Mouse (Mus musculus): ENCODE results near the gene Olfr26. TPM values are rescaled to one million over a fixed set of nuclear protein-coding genes. Genes with fewer than 3 reads are reported as not detected.
"Not testable (repeated sequence)": the region's sequence is repeated elsewhere in the genome, so short reads cannot be mapped to it uniquely, and the experiment has no call there.

Olfr26 gene
- not detected in 2 replicates for polyA plus RNA-seq (2015; fragmentation: Nextera tagmentation; extraction: Ambion mirVana)

- no peak within 1 kb of the TSS for H3K4me2 ChIP-seq (replicated peaks)
- no peaks in the 10 kb centered on the region for H3K9me3 ChIP-seq (replicated peaks)
- ATAC-seq (ENCODE audit: insufficient number of reproducible peaks, low FRiP score, low TSS enrichment, low read depth): no peak
- H3K27me3 ChIP-seq: no peaks in the 10 kb centered on the region
- H3K4me3 ChIP-seq (replicated peaks): no peak within 1 kb of the TSS
- H3K9ac ChIP-seq: no peak within 1 kb of the TSS
- H3K27ac ChIP-seq (replicated peaks): no peak within 1 kb of the TSS
- H3K4me1 ChIP-seq: no peaks in the 10 kb centered on the region
- no peaks in the 10 kb centered on the region for H3K36me3 ChIP-seq
Measured at GRCm38 (mm10) chr9:38854760-38855159, at the start of gene Olfr26. TSS of gene Olfr26 (plus strand) at chr9:38855060.

GRCm38 (mm10) chr9:38805696-38806095 is 49.2 kb upstream of the Olfr26 start:
- Histone ChIP-seq H3K9me3 (replicated peaks) (no peaks in the 10 kb centered on the region), H3K36me3 (no peaks in the 10 kb centered on the region), H3K9ac (no peak overlapping the region), H3K4me1 (no peaks in the 10 kb centered on the region), H3K27me3 (no peaks in the 10 kb centered on the region), H3K4me3 (replicated peaks) (no peak overlapping the region), H3K4me2 (replicated peaks) (no peak overlapping the region), H3K27ac (replicated peaks) (no peak overlapping the region)
- no peak for ATAC-seq (ENCODE audit: insufficient number of reproducible peaks, low FRiP score, low TSS enrichment, low read depth)

DNA sequence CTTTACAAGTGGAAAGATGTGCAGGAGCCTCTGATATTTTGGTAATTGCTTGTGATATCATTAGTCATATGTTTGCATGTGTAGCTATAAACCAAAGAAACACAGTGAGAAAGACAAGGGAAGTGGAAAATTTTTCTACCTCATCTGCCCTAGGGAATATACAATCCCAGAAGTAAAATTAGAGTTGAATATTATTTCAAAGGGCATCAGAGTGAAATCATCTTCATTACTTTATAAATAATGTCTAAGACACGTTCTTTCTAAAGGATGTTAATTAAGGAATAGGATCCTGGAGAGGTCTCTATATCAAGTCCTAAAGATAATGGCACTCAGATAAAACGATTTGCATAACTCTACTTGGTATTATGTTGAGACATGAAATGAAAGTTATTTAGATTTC is 40.5 kb upstream of the Olfr26 start, which contains the start of gene Olfr922:
TSS of gene Olfr922 (plus strand) at position 301 of the 400 bp plus-strand sequence.
- WGBS: 59% methylated on average over 2 of the region's 2 CpGs
- no peak for ATAC-seq (ENCODE audit: insufficient number of reproducible peaks, low FRiP score, low TSS enrichment, low read depth)

GRCm38 (mm10) chr9:38815458-38815986 is 39.3 kb upstream of the Olfr26 start:
- no peak overlapping the region for H3K4me3 ChIP-seq (replicated peaks)
- 96% methylated on average over 1 of the region's 1 CpGs for WGBS
- H3K27me3 ChIP-seq: no peaks in the 10 kb centered on the region
- no peaks in the 10 kb centered on the region for H3K4me1 ChIP-seq
- H3K36me3 ChIP-seq: no peaks in the 10 kb centered on the region
- ATAC-seq (ENCODE audit: insufficient number of reproducible peaks, low FRiP score, low TSS enrichment, low read depth): no peak
- no peak overlapping the region for H3K27ac ChIP-seq (replicated peaks)
- H3K4me2 ChIP-seq (replicated peaks): no peak overlapping the region
- no peak overlapping the region for H3K9ac ChIP-seq
- H3K9me3 ChIP-seq (replicated peaks): no peaks in the 10 kb centered on the region

More for the DNA sequence above, 40.5 kb upstream of the Olfr26 start, which contains the start of gene Olfr922:
- Histone ChIP-seq H3K27ac (replicated peaks) (no peak within 1 kb of the TSS), H3K36me3 (no peaks in the 10 kb centered on the region), H3K4me3 (replicated peaks) (no peak within 1 kb of the TSS), H3K9me3 (replicated peaks) (no peaks in the 10 kb centered on the region), H3K4me2 (replicated peaks) (no peak within 1 kb of the TSS), H3K9ac (no peak within 1 kb of the TSS), H3K4me1 (no peaks in the 10 kb centered on the region), H3K27me3 (no peaks in the 10 kb centered on the region)

DNA sequence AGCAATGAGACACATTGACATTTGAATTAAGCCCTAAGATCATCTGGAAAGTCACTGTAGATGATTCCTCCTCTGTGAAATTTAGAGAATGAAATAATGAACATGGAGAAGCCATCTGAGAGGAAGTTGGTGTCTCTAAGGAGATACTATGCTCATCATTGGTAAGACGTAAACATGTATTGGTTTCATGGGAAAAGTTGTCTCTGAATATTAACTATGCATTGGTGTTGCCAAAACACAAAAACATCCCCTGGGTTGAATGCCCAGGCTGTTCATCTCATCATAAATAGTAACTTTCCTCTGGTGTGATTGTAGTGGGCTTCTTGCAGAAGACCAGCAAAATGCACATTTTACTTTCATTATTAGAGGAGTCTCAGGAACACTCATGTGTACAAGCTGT is 28.6 kb upstream of the Olfr26 start, which contains the start of gene Olfr923:
TSS of gene Olfr923 (plus strand) at position 301 of the 400 bp plus-strand sequence.
- Histone ChIP-seq H3K36me3 (no peaks in the 10 kb centered on the region), H3K27ac (replicated peaks) (no peak within 1 kb of the TSS), H3K9me3 (replicated peaks) (no peaks in the 10 kb centered on the region), H3K4me1 (no peaks in the 10 kb centered on the region), H3K4me2 (replicated peaks) (no peak within 1 kb of the TSS), H3K4me3 (replicated peaks) (no peak within 1 kb of the TSS), H3K27me3 (no peaks in the 10 kb centered on the region), H3K9ac (no peak within 1 kb of the TSS)
- no peak for ATAC-seq (ENCODE audit: insufficient number of reproducible peaks, low FRiP score, low TSS enrichment, low read depth)
- 84% methylated on average over 1 of the region's 1 CpGs for WGBS

DNA sequence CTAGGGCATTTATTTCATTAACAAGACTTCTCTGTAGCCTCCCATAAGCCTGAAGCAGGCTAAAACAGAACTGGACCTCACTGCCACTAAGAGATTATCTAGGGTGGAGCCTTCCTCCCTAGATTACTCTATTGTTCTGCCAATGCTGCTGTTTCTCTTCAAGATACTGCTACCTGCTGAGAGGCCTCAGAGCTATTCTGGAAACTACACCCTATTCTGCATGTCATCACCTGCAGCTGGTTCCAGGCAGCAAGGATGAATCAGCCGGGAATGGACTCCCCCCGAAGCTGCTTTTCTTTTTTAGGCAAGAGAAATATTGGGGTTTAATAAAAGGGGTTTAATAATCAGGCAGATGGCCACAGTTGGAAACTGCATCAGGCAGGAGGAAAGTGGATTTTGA is 21.8 kb upstream of the Olfr26 start:
- H3K4me2 ChIP-seq (replicated peaks): no peak overlapping the region
- H3K27me3 ChIP-seq: no peaks in the 10 kb centered on the region
- no peaks in the 10 kb centered on the region for H3K4me1 ChIP-seq
- 66% methylated on average over 2 of the region's 2 CpGs for WGBS
- H3K9me3 ChIP-seq (replicated peaks): no peaks in the 10 kb centered on the region
- no peak overlapping the region for H3K9ac ChIP-seq
- H3K27ac ChIP-seq (replicated peaks): no peak overlapping the region
- no peak for ATAC-seq (ENCODE audit: insufficient number of reproducible peaks, low FRiP score, low TSS enrichment, low read depth)
- no peak overlapping the region for H3K4me3 ChIP-seq (replicated peaks)
- H3K36me3 ChIP-seq: no peaks in the 10 kb centered on the region

DNA sequence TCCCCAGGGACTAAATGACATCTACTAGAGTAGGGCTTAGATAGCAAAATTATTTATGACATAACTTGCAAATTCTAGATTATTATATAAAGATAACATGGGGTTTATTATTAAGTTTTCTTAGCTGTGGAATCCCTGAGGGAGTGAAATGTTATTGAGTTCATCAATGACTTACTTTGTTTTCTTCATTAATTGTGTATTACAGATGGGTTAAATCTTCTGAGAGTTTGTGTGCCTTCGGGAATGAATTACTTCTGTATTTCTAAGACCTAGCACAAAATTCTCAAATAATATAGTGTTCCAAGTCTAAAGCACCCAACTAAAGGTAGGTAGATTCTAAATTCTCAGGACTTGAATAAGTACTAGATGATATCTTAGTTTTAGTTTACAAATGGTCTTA is 10.7 kb upstream of the Olfr26 start, which contains the start of gene Olfr924:
TSS of gene Olfr924 (plus strand) at position 301 of the 400 bp plus-strand sequence.
- H3K27ac ChIP-seq (replicated peaks): no peak within 1 kb of the TSS
- WGBS: 81% methylated on average over 1 of the region's 1 CpGs
- H3K4me3 ChIP-seq (replicated peaks): no peak within 1 kb of the TSS
- H3K27me3 ChIP-seq: no peaks in the 10 kb centered on the region
- H3K9ac ChIP-seq: no peak within 1 kb of the TSS
- no peak within 1 kb of the TSS for H3K4me2 ChIP-seq (replicated peaks)
- no peaks in the 10 kb centered on the region for H3K4me1 ChIP-seq
- H3K36me3 ChIP-seq: no peaks in the 10 kb centered on the region
- ATAC-seq (ENCODE audit: insufficient number of reproducible peaks, low FRiP score, low TSS enrichment, low read depth): no peak
- H3K9me3 ChIP-seq (replicated peaks): no peaks in the 10 kb centered on the region

GRCm38 (mm10) chr9:38874880-38875279 is 20.0 kb downstream of the Olfr26 start:
- H3K27me3 ChIP-seq; ATAC-seq (ENCODE audit: insufficient number of reproducible peaks, low FRiP score, low TSS enrichment, low read depth); H3K9me3 ChIP-seq (replicated peaks); H3K4me1 ChIP-seq; H3K36me3 ChIP-seq; H3K9ac ChIP-seq; H3K4me2 ChIP-seq (replicated peaks); H3K27ac ChIP-seq (replicated peaks); H3K4me3 ChIP-seq (replicated peaks): not testable (repeated sequence)
- WGBS: 60% methylated on average over 2 of the region's 2 CpGs

DNA sequence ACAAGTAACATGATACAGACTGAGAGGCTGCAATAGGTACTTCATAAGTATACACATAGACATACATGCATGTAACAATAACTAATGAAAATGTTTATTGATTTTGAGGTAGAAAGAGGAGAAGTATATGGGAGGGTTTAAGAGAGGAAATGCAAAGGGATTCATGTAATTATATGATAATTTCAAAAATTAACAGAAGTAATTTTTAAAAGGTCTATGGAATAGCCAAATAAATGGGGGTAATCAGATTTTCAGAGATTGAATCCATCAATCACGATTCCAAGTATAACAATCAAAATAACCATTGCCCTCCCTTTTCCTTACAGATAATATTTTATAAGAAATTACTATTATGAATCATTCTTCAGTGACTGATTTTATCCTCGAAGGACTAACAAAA is 22.0 kb downstream of the Olfr26 start, which contains the start of gene Olfr926:
TSS of gene Olfr926 (plus strand) at position 301 of the 400 bp plus-strand sequence.
- H3K9me3 ChIP-seq (replicated peaks): no peaks in the 10 kb centered on the region
- H3K36me3 ChIP-seq: no peaks in the 10 kb centered on the region
- 73% methylated on average over 2 of the region's 2 CpGs for WGBS
- no peaks in the 10 kb centered on the region for H3K27me3 ChIP-seq
- no peak within 1 kb of the TSS for H3K27ac ChIP-seq (replicated peaks)
- ATAC-seq (ENCODE audit: insufficient number of reproducible peaks, low FRiP score, low TSS enrichment, low read depth): no peak
- no peak within 1 kb of the TSS for H3K9ac ChIP-seq
- H3K4me1 ChIP-seq: no peaks in the 10 kb centered on the region
- no peak within 1 kb of the TSS for H3K4me3 ChIP-seq (replicated peaks)
- H3K4me2 ChIP-seq (replicated peaks): no peak within 1 kb of the TSS

Other genes starting within 250 kb of the Olfr26 start
- not detected in 2 replicates for gene Olfr914, start 250.0 kb upstream of the Olfr26 start, polyA plus RNA-seq (2015; fragmentation: Nextera tagmentation; extraction: Ambion mirVana)
- gene Olfr916, start 195.2 kb upstream of the Olfr26 start, polyA plus RNA-seq (2015; fragmentation: Nextera tagmentation; extraction: Ambion mirVana): not detected in 2 replicates
- not detected in 2 replicates for gene Olfr917, start 189.2 kb upstream of the Olfr26 start, polyA plus RNA-seq (2015; fragmentation: Nextera tagmentation; extraction: Ambion mirVana)
- gene Olfr918, start 180.5 kb upstream of the Olfr26 start, polyA plus RNA-seq (2015; fragmentation: Nextera tagmentation; extraction: Ambion mirVana): 0.05 TPM in 1 of 2 replicates, not detected in the other
- gene Olfr919, start 151.4 kb upstream of the Olfr26 start, polyA plus RNA-seq (2015; fragmentation: Nextera tagmentation; extraction: Ambion mirVana): not detected in 2 replicates
- 28.9 and 30.4 TPM in 2 replicates for gene Vwa5a, start 136.8 kb upstream of the Olfr26 start, polyA plus RNA-seq (2015; fragmentation: Nextera tagmentation; extraction: Ambion mirVana)
- gene Olfr920, start 102.8 kb upstream of the Olfr26 start, polyA plus RNA-seq (2015; fragmentation: Nextera tagmentation; extraction: Ambion mirVana): 0.04 TPM in 1 of 2 replicates, not detected in the other
- not detected in 2 replicates for gene Olfr921, start 82.0 kb upstream of the Olfr26 start, polyA plus RNA-seq (2015; fragmentation: Nextera tagmentation; extraction: Ambion mirVana)
- not detected in 2 replicates for gene Olfr922, start 40.4 kb upstream of the Olfr26 start, polyA plus RNA-seq (2015; fragmentation: Nextera tagmentation; extraction: Ambion mirVana)
- gene Olfr923, start 28.5 kb upstream of the Olfr26 start, polyA plus RNA-seq (2015; fragmentation: Nextera tagmentation; extraction: Ambion mirVana): 0.70 and 0.88 TPM in 2 replicates
- gene Olfr924, start 10.6 kb upstream of the Olfr26 start, polyA plus RNA-seq (2015; fragmentation: Nextera tagmentation; extraction: Ambion mirVana): 0.08 TPM in 1 of 2 replicates, not detected in the other
- gene Olfr926, start 22.1 kb downstream of the Olfr26 start, polyA plus RNA-seq (2015; fragmentation: Nextera tagmentation; extraction: Ambion mirVana): not detected in 2 replicates
- 0.30 TPM in 1 of 2 replicates, not detected in the other for gene Olfr930, start 74.7 kb downstream of the Olfr26 start, polyA plus RNA-seq (2015; fragmentation: Nextera tagmentation; extraction: Ambion mirVana)
- 0.11 and 0.14 TPM in 2 replicates for gene Olfr933, start 117.3 kb downstream of the Olfr26 start, polyA plus RNA-seq (2015; fragmentation: Nextera tagmentation; extraction: Ambion mirVana)
- 0.07 TPM in 1 of 2 replicates, not detected in the other for gene Olfr934, start 133.3 kb downstream of the Olfr26 start, polyA plus RNA-seq (2015; fragmentation: Nextera tagmentation; extraction: Ambion mirVana)
- gene Olfr935, start 144.6 kb downstream of the Olfr26 start, polyA plus RNA-seq (2015; fragmentation: Nextera tagmentation; extraction: Ambion mirVana): 0.19 TPM in 1 of 2 replicates, not detected in the other
- gene Olfr146, start 168.3 kb downstream of the Olfr26 start, polyA plus RNA-seq (2015; fragmentation: Nextera tagmentation; extraction: Ambion mirVana): 0.40 TPM in 1 of 2 replicates, not detected in the other
- not detected in 2 replicates for gene Olfr937, start 209.9 kb downstream of the Olfr26 start, polyA plus RNA-seq (2015; fragmentation: Nextera tagmentation; extraction: Ambion mirVana)
- gene Olfr938, start 223.8 kb downstream of the Olfr26 start, polyA plus RNA-seq (2015; fragmentation: Nextera tagmentation; extraction: Ambion mirVana): not detected in 2 replicates